Mouse (Mus musculus): Measurements from ENCODE around the gene Rabgap1l. TPM values are rescaled to one million over a fixed set of nuclear protein-coding genes. Genes with fewer than 3 reads are reported as not detected.

Rabgap1l gene
- polyA plus RNA-seq, 1 experiment from 2014 or later, result 44.8 TPM

DNA sequence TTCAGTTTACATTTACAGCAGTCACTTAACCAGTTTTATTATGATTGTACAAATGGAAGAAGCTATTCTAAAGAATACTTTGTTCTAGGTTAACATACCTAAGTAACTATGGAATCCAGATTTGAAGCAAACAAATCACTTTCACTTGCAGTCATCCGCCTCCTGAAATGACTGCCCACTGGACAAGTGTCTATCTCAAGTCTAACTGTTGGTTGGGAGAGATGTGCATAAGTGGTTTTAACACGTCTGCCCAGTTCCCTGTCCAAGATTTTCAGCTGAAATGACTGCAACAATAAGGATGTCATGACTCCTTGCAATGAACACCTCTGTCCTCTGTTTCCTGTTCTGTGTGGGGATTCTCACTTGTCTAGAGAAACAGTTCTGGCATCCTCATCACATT is 27.4 kb downstream of the Rabgap1l start:
- DNase-seq, result no peak
- 85% methylated on average over 2 of the region's 2 CpGs for WGBS
- no peaks in the 10 kb centered on the region for H3K4me1 ChIP-seq (ENCODE audit: control insufficient read depth, insufficient read depth, low read length)
- no peaks in the 10 kb centered on the region for H3K27me3 ChIP-seq (ENCODE audit: control insufficient read depth, insufficient read depth, low read length)
- H3K27ac ChIP-seq (replicated peaks; ENCODE audit: low read depth, low read length), result no peak overlapping the region
- no peak overlapping the region for H3K9ac ChIP-seq (replicated peaks; ENCODE audit: low read length)
- H3K4me3 ChIP-seq (replicated peaks; ENCODE audit: low read depth, low read length), result no peak overlapping the region
- no peak for ATAC-seq (ENCODE audit: low FRiP score, low TSS enrichment)
- no peak overlapping the region for H3K4me2 ChIP-seq (ENCODE audit: low read length)
- no peaks in the 10 kb centered on the region for H3K36me3 ChIP-seq (ENCODE audit: control insufficient read depth, insufficient read depth, low read length)
- H3K9me3 ChIP-seq (ENCODE audit: control insufficient read depth, low read length), result no peaks in the 10 kb centered on the region

- DNase-seq, result peak; percentile 59
- H3K27ac ChIP-seq (replicated peaks; ENCODE audit: low read depth, low read length), result no peak overlapping the region
- H3K4me1 ChIP-seq (ENCODE audit: control insufficient read depth, insufficient read depth, low read length), result no peaks in the 10 kb centered on the region
- no peaks in the 10 kb centered on the region for H3K36me3 ChIP-seq (ENCODE audit: control insufficient read depth, insufficient read depth, low read length)
- no peak overlapping the region for H3K4me3 ChIP-seq (replicated peaks; ENCODE audit: low read depth, low read length)
- no peaks in the 10 kb centered on the region for H3K9me3 ChIP-seq (ENCODE audit: control insufficient read depth, low read length)
- 17% methylated on average over 3 of the region's 3 CpGs for WGBS
- no peak overlapping the region for H3K9ac ChIP-seq (replicated peaks; ENCODE audit: low read length)
- ATAC-seq (ENCODE audit: low FRiP score, low TSS enrichment), result no peak
- H3K4me2 ChIP-seq (ENCODE audit: low read length), result no peak overlapping the region
- H3K27me3 ChIP-seq (ENCODE audit: control insufficient read depth, insufficient read depth, low read length), result no peaks in the 10 kb centered on the region
Observed at GRCm38 (mm10) chr1:160758243-160758642, 34.8 kb downstream of the Rabgap1l start.

DNA sequence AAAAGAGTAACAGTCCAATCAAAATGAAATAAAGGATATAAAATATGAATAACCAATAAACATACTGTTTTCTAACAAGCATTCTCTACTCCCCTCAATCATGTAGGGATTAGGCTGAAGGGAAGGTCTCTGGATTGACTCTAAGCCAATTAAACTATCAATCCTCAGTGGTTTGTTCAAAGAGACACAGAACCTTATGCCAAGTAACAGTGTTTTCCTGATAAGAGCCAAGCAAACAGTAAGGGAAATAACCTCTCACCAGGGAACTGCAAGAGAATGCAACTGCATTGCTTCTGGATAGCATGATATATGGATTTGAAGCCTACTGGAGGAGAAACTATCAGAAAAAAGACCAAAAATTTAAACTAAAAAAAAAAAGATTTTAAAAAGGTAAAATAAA is 37.7 kb downstream of the Rabgap1l start:
- Histone ChIP-seq H3K9ac (replicated peaks; ENCODE audit: low read length) (no peak overlapping the region), H3K9me3 (ENCODE audit: control insufficient read depth, low read length) (no peaks in the 10 kb centered on the region), H3K36me3 (ENCODE audit: control insufficient read depth, insufficient read depth, low read length) (no peaks in the 10 kb centered on the region), H3K4me2 (ENCODE audit: low read length) (no peak overlapping the region), H3K27ac (replicated peaks; ENCODE audit: low read depth, low read length) (no peak overlapping the region), H3K4me3 (replicated peaks; ENCODE audit: low read depth, low read length) (no peak overlapping the region), H3K27me3 (ENCODE audit: control insufficient read depth, insufficient read depth, low read length) (no peaks in the 10 kb centered on the region), H3K4me1 (ENCODE audit: control insufficient read depth, insufficient read depth, low read length) (no peaks in the 10 kb centered on the region)
- ATAC-seq (ENCODE audit: low FRiP score, low TSS enrichment) (no peak), DNase-seq (no peak)

GRCm38 (mm10) chr1:160750629-160751028 is 42.4 kb downstream of the Rabgap1l start:
- no peak overlapping the region for H3K9ac ChIP-seq (replicated peaks; ENCODE audit: low read length)

DNA sequence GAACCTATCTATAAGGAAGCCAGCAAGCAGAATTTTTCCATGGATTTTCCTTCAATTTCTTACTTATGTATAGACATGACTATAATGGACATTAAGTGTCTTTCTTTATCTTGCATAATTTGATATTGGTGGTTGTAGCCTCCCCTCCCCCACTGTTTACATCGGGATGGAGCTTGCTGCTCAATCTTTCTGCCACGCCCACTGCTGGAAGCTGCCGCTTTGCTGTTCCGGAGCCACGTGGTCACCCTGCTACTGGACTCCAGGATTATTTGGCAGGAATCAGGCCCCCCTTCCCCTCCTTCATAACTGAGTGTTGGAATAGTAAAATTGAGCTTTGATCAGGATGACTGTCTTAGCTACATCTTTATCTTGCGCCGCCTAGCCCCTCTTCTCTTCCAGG is 46.2 kb downstream of the Rabgap1l start:
- no peaks in the 10 kb centered on the region for H3K36me3 ChIP-seq (ENCODE audit: control insufficient read depth, insufficient read depth, low read length)
- peak; percentile 2 for DNase-seq

More at GRCm38 (mm10) chr1:160750629-160751028, 42.4 kb downstream of the Rabgap1l start:
- H3K4me1 ChIP-seq (ENCODE audit: control insufficient read depth, insufficient read depth, low read length), result no peaks in the 10 kb centered on the region
- 84% methylated on average over 2 of the region's 2 CpGs for WGBS
- no peak overlapping the region for H3K4me2 ChIP-seq (ENCODE audit: low read length)
- H3K27ac ChIP-seq (replicated peaks; ENCODE audit: low read depth, low read length), result no peak overlapping the region
- no peaks in the 10 kb centered on the region for H3K27me3 ChIP-seq (ENCODE audit: control insufficient read depth, insufficient read depth, low read length)
- no peaks in the 10 kb centered on the region for H3K9me3 ChIP-seq (ENCODE audit: control insufficient read depth, low read length)
- ATAC-seq (ENCODE audit: low FRiP score, low TSS enrichment), result no peak
- H3K36me3 ChIP-seq (ENCODE audit: control insufficient read depth, insufficient read depth, low read length), result no peaks in the 10 kb centered on the region
- no peak for DNase-seq
- H3K4me3 ChIP-seq (replicated peaks; ENCODE audit: low read depth, low read length), result no peak overlapping the region

GRCm38 (mm10) chr1:160745238-160745930 is 47.6 kb downstream of the Rabgap1l start:
- Histone ChIP-seq H3K36me3 (ENCODE audit: control insufficient read depth, insufficient read depth, low read length) (no peaks in the 10 kb centered on the region), H3K27ac (replicated peaks; ENCODE audit: low read depth, low read length) (no peak overlapping the region), H3K4me2 (ENCODE audit: low read length) (no peak overlapping the region), H3K9ac (replicated peaks; ENCODE audit: low read length) (no peak overlapping the region), H3K4me1 (ENCODE audit: control insufficient read depth, insufficient read depth, low read length) (no peaks in the 10 kb centered on the region), H3K4me3 (replicated peaks; ENCODE audit: low read depth, low read length) (no peak overlapping the region), H3K9me3 (ENCODE audit: control insufficient read depth, low read length) (no peaks in the 10 kb centered on the region), H3K27me3 (ENCODE audit: control insufficient read depth, insufficient read depth, low read length) (no peaks in the 10 kb centered on the region)
- ATAC-seq (ENCODE audit: low FRiP score, low TSS enrichment) (no peak), DNase-seq (no peak)
- 88% methylated on average over 6 of the region's 7 CpGs for WGBS

More for the DNA sequence above, 46.2 kb downstream of the Rabgap1l start:
- Histone ChIP-seq H3K27ac (replicated peaks; ENCODE audit: low read depth, low read length) (no peak overlapping the region), H3K27me3 (ENCODE audit: control insufficient read depth, insufficient read depth, low read length) (no peaks in the 10 kb centered on the region), H3K4me3 (replicated peaks; ENCODE audit: low read depth, low read length) (no peak overlapping the region), H3K9me3 (ENCODE audit: control insufficient read depth, low read length) (no peaks in the 10 kb centered on the region), H3K4me2 (ENCODE audit: low read length) (no peak overlapping the region), H3K4me1 (ENCODE audit: control insufficient read depth, insufficient read depth, low read length) (no peaks in the 10 kb centered on the region), H3K9ac (replicated peaks; ENCODE audit: low read length) (no peak overlapping the region)
- WGBS, result 45% methylated on average over 7 of the region's 7 CpGs
- no peak for ATAC-seq (ENCODE audit: low FRiP score, low TSS enrichment)

- WGBS, result 38% methylated on average over 3 of the region's 3 CpGs
- no peak for ATAC-seq (ENCODE audit: low FRiP score, low TSS enrichment)
- no peak overlapping the region for H3K4me3 ChIP-seq (replicated peaks; ENCODE audit: low read depth, low read length)
- no peaks in the 10 kb centered on the region for H3K27me3 ChIP-seq (ENCODE audit: control insufficient read depth, insufficient read depth, low read length)
- no peak overlapping the region for H3K4me2 ChIP-seq (ENCODE audit: low read length)
- no peaks in the 10 kb centered on the region for H3K36me3 ChIP-seq (ENCODE audit: control insufficient read depth, insufficient read depth, low read length)
- H3K9me3 ChIP-seq (ENCODE audit: control insufficient read depth, low read length), result no peaks in the 10 kb centered on the region
- no peaks in the 10 kb centered on the region for H3K4me1 ChIP-seq (ENCODE audit: control insufficient read depth, insufficient read depth, low read length)
- H3K27ac ChIP-seq (replicated peaks; ENCODE audit: low read depth, low read length), result no peak overlapping the region
- no peak overlapping the region for H3K9ac ChIP-seq (replicated peaks; ENCODE audit: low read length)
- peak; percentile 2 for DNase-seq
Observed at GRCm38 (mm10) chr1:160744009-160744408, 49.0 kb downstream of the Rabgap1l start.

GRCm38 (mm10) chr1:160743229-160743628 is 49.8 kb downstream of the Rabgap1l start:
- Histone ChIP-seq H3K36me3 (ENCODE audit: control insufficient read depth, insufficient read depth, low read length) (no peaks in the 10 kb centered on the region), H3K4me2 (ENCODE audit: low read length) (no peak overlapping the region), H3K9ac (replicated peaks; ENCODE audit: low read length) (no peak overlapping the region), H3K4me3 (replicated peaks; ENCODE audit: low read depth, low read length) (no peak overlapping the region), H3K27ac (replicated peaks; ENCODE audit: low read depth, low read length) (no peak overlapping the region), H3K9me3 (ENCODE audit: control insufficient read depth, low read length) (no peaks in the 10 kb centered on the region), H3K4me1 (ENCODE audit: control insufficient read depth, insufficient read depth, low read length) (no peaks in the 10 kb centered on the region), H3K27me3 (ENCODE audit: control insufficient read depth, insufficient read depth, low read length) (no peaks in the 10 kb centered on the region)
- 5% methylated on average over 2 of the region's 2 CpGs for WGBS
- ATAC-seq (ENCODE audit: low FRiP score, low TSS enrichment) (no peak), DNase-seq (peak; percentile 90)

GRCm38 (mm10) chr1:160740650-160741049 is 52.4 kb downstream of the Rabgap1l start:
- WGBS, result 77% methylated on average over 2 of the region's 2 CpGs
- Histone ChIP-seq H3K4me1 (ENCODE audit: control insufficient read depth, insufficient read depth, low read length) (no peaks in the 10 kb centered on the region), H3K27ac (replicated peaks; ENCODE audit: low read depth, low read length) (no peak overlapping the region)

More at GRCm38 (mm10) chr1:160740650-160741049, 52.4 kb downstream of the Rabgap1l start:
- H3K36me3 ChIP-seq (ENCODE audit: control insufficient read depth, insufficient read depth, low read length), result no peaks in the 10 kb centered on the region
- H3K27me3 ChIP-seq (ENCODE audit: control insufficient read depth, insufficient read depth, low read length), result no peaks in the 10 kb centered on the region
- no peak for DNase-seq
- H3K4me2 ChIP-seq (ENCODE audit: low read length), result no peak overlapping the region
- ATAC-seq (ENCODE audit: low FRiP score, low TSS enrichment), result no peak
- H3K9ac ChIP-seq (replicated peaks; ENCODE audit: low read length), result no peak overlapping the region
- H3K9me3 ChIP-seq (ENCODE audit: control insufficient read depth, low read length), result no peaks in the 10 kb centered on the region
- no peak overlapping the region for H3K4me3 ChIP-seq (replicated peaks; ENCODE audit: low read depth, low read length)
